Mouse (Mus musculus) midbrain, postnatal 0 days (tissue): ENCODE results near the gene Snx4. TPM values are rescaled to one million over a fixed set of nuclear protein-coding genes. Genes with fewer than 3 reads are reported as not detected.

Experiments
- ATAC-seq: fragments of 200-750 bp; cut with Nextera tagmentation; 2 replicates; pipeline ENCODE4 v1.8.0; 2017; ENCODE audit warnings: moderate number of reproducible peaks, mild to moderate bottlenecking, moderate TSS enrichment, moderate library complexity; ENCODE audit not compliant: low FRiP score
- DNase-seq: peaks from one replicate; pipeline ENCODE4 v3.0.0-alpha.2; 2015; ENCODE audit warnings: low spot score
- H3K27ac ChIP-seq: fragments of 300-500 bp; sonication (generic); 2 replicates; pipeline ENCODE4 v1.5.1; 2014; ENCODE audit warnings: low read depth, mild to moderate bottlenecking, low read length, mixed read lengths
- H3K27me3 ChIP-seq: fragments of 300-500 bp; sonication (generic); 2 replicates; pipeline ENCODE4 v1.6.1; 2014; ENCODE audit warnings: low read length, control low read depth, mixed read lengths; ENCODE audit not compliant: insufficient read depth
- H3K36me3 ChIP-seq: fragments of 300-500 bp; sonication (generic); 2 replicates; pipeline ENCODE4 v1.6.1; 2014; ENCODE audit warnings: low read length, control low read depth, mixed read lengths; ENCODE audit not compliant: insufficient read depth
- H3K4me1 ChIP-seq: fragments of 300-500 bp; sonication (generic); 2 replicates; pipeline ENCODE4 v1.6.1; 2014; ENCODE audit warnings: mild to moderate bottlenecking, control low read depth, antibody characterized with exemption, low read length, mixed read lengths; ENCODE audit not compliant: insufficient read depth
- H3K4me2 ChIP-seq: fragments of 300-500 bp; sonication (generic); 2 replicates; pipeline ENCODE4 v1.6.1; 2014; ENCODE audit warnings: low read depth, mild to moderate bottlenecking, low read length, mixed read lengths; ENCODE audit not compliant: poor library complexity, severe bottlenecking
- H3K4me3 ChIP-seq: fragments of 300-500 bp; sonication (generic); 2 replicates; pipeline ENCODE4 v1.5.1; 2014; ENCODE audit warnings: low read depth, mild to moderate bottlenecking, low read length, moderate library complexity
- H3K9ac ChIP-seq: fragments of 300-500 bp; sonication (generic); replicated peaks from 2 replicates; pipeline ENCODE4 v1.6.1; 2014; ENCODE audit warnings: mild to moderate bottlenecking, low read length, moderate library complexity, mixed read lengths; ENCODE audit not compliant: poor library complexity, severe bottlenecking
- H3K9me3 ChIP-seq: fragments of 300-500 bp; sonication (generic); 2 replicates; pipeline ENCODE4 v1.6.1; 2016; ENCODE audit warnings: low read length, control low read depth
- CTCF ChIP-seq: IDR thresholded peaks from 2 replicates; pipeline ENCODE4 v1.5.1; 2016; ENCODE audit warnings: antibody characterized with exemption, mild to moderate bottlenecking
- WGBS: fragments of 180-500 bp; shearing (Covaris S2); extraction: QIAGEN DNeasy Blood & Tissue Kit; methylation state at CpG from one replicate; pipeline ENCODE4 v1.1.7; 2014; 5-methylcytosine and 5-hydroxymethylcytosine counted together
- polyA plus RNA-seq: library from polyadenylated mRNA; unstranded; fragments of >200 nt; fragmentation: Nextera tagmentation; extraction: Ambion mirVana; gene quantifications from 2 replicates; pipeline ENCODE4 v1.2.1, GENCODE M21; 2015
- total RNA-seq: library from RNA; depleted of rRNA; stranded (reverse); fragments of >200 nt; gene quantifications from 2 replicates; pipeline ENCODE4 v1.2.3, GENCODE M21; 2014

Snx4 gene
- total and polyA plus RNA-seq, 2 experiments from 2014 or later: 65.8 to 111 TPM

DNA sequence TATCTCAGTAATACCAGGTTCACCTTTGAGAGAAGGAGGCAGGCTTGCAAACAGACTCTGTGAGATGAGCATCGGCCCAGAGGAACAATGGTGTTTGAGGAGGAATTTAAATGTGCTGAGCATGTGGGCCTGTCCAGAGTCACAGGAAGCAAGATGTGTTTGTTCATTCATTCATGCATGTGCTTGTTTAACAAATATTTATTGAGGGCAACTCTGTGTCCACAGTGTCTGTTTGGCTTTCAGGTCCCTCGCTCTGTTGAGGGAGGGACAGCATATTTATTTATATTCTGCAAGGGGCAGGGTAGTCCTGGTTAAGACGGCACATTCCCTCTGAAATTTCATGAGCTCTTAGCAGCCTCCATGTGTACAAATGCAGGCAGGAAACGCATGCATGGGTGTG lies 87.2 kb downstream of the Snx4 start:
- H3K4me2 ChIP-seq: no peak overlapping the region
- no peak for TF ChIP-seq CTCF
- H3K4me1 ChIP-seq: no peaks in the 10 kb centered on the region
- 64% methylated on average over 4 of the region's 4 CpGs for WGBS
- no peaks in the 10 kb centered on the region for H3K9me3 ChIP-seq
- no peaks in the 10 kb centered on the region for H3K36me3 ChIP-seq
- no peak overlapping the region for H3K4me3 ChIP-seq
- no peaks in the 10 kb centered on the region for H3K27me3 ChIP-seq
- no peak overlapping the region for H3K9ac ChIP-seq
- DNase-seq (no peak), ATAC-seq (no peak)
- H3K27ac ChIP-seq: no peak overlapping the region

- no peak for TF ChIP-seq CTCF
- Histone ChIP-seq H3K9me3 (no peaks in the 10 kb centered on the region), H3K4me3 (no peak overlapping the region), H3K27me3 (no peaks in the 10 kb centered on the region), H3K27ac (no peak overlapping the region), H3K4me1 (peaks cover 1% of the 10 kb centered on the region; the same call in 1 of the 2 replicates), H3K9ac (no peak overlapping the region), H3K36me3 (no peaks in the 10 kb centered on the region), H3K4me2 (no peak overlapping the region)
- 92% methylated on average over 2 of the region's 2 CpGs for WGBS
- no peak for ATAC-seq
- no peak for DNase-seq
Measured at GRCm38 (mm10) chr16:33339476-33339875, 88.2 kb downstream of the Snx4 start.

DNA sequence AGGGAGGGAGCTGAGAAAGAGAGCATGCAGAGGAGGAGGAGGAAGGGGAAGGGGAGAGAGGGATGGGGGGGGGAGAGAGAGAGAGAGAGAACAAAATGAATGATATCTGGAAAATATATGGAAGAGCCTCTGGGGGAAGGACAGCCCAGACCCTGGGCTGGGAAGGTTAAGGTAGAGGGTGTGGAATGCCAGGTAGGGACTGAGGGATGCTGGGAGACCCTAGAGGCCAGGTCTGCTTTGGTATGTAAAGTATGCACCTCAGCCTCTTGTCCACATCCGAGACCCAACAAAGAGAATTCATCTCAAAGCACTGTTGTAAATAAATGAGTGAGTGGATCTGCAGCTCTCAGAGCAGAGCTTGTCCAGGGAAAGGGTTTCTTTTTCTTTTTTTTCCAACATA lies 91.1 kb downstream of the Snx4 start:
- H3K4me2 ChIP-seq: no peak overlapping the region
- 62% methylated on average over 1 of the region's 1 CpGs for WGBS
- no peak overlapping the region for H3K9ac ChIP-seq
- no peak overlapping the region for H3K4me3 ChIP-seq
- no peak overlapping the region for H3K27ac ChIP-seq
- no peaks in the 10 kb centered on the region for H3K9me3 ChIP-seq
- DNase-seq (no peak), ATAC-seq (no peak)
- no peaks in the 10 kb centered on the region for H3K27me3 ChIP-seq
- H3K36me3 ChIP-seq: no peaks in the 10 kb centered on the region
- no peak for TF ChIP-seq CTCF
- peaks cover 4% of the 10 kb centered on the region; the same call in 1 of the 2 replicates for H3K4me1 ChIP-seq

- no peaks in the 10 kb centered on the region for H3K27me3 ChIP-seq
- no peaks in the 10 kb centered on the region for H3K9me3 ChIP-seq
- peaks cover 4% of the 10 kb centered on the region; the same call in 1 of the 2 replicates for H3K4me1 ChIP-seq
- no peak overlapping the region for H3K4me3 ChIP-seq
- no peaks in the 10 kb centered on the region for H3K36me3 ChIP-seq
- H3K27ac ChIP-seq: no peak overlapping the region
- TF ChIP-seq CTCF: no peak
- H3K9ac ChIP-seq: no peak overlapping the region
- WGBS: 73% methylated on average over 5 of the region's 5 CpGs
- DNase-seq: no peak
- H3K4me2 ChIP-seq: no peak overlapping the region
- ATAC-seq: no peak
Measured at GRCm38 (mm10) chr16:33343106-33343505, 91.9 kb downstream of the Snx4 start.

- DNase-seq (no peak), ATAC-seq (no peak)
- no peak for TF ChIP-seq CTCF
- Histone ChIP-seq H3K4me2 (no peak overlapping the region), H3K4me1 (peaks cover 4% of the 10 kb centered on the region; the same call in 1 of the 2 replicates), H3K9me3 (no peaks in the 10 kb centered on the region), H3K9ac (no peak overlapping the region), H3K4me3 (no peak overlapping the region), H3K27ac (no peak overlapping the region), H3K36me3 (no peaks in the 10 kb centered on the region), H3K27me3 (no peaks in the 10 kb centered on the region)
- WGBS: 89% methylated on average over 7 of the region's 7 CpGs
Measured at GRCm38 (mm10) chr16:33343601-33344000, 92.4 kb downstream of the Snx4 start.

- Histone ChIP-seq H3K4me1 (peaks cover 4% of the 10 kb centered on the region; the same call in 1 of the 2 replicates), H3K4me3 (no peak overlapping the region), H3K9ac (0 out of 2 replicates have a peak overlapping the region, but pooled peaks have one; percentile 13), H3K36me3 (no peaks in the 10 kb centered on the region), H3K9me3 (no peaks in the 10 kb centered on the region), H3K27ac (peak overlapping the region; percentile 38), H3K4me2 (no peak overlapping the region), H3K27me3 (no peaks in the 10 kb centered on the region)
- peak; percentile 54; the same call in 1 of the 2 replicates for ATAC-seq
- no peak for TF ChIP-seq CTCF
- 43% methylated on average over 9 of the region's 9 CpGs for WGBS
- DNase-seq: peak; percentile 56
Measured at GRCm38 (mm10) chr16:33344379-33344778, 93.1 kb downstream of the Snx4 start.
